Mouse (Mus musculus) left cerebral cortex, postnatal 10 days (tissue): Measurements from ENCODE around the gene Nedd8. TPM values are rescaled to one million over a fixed set of nuclear protein-coding genes. Genes with fewer than 3 reads are reported as not detected.

Experiments
- DNase-seq, 2 experiments: peaks; one replicate each; pipeline ENCODE4 v3.0.0; 2021 to 2022; ENCODE audit warnings: low spot score in 2 of 2, mixed read lengths in 1 of 2; ENCODE audit errors: extremely low spot score in 1 of 2
- intact Hi-C: fragments of 180-260 bp; cut with DNase I; formaldehyde crosslinking; loops from one replicate; pipeline ENCODE4 v1.15.1; 2025
- total RNA-seq, 2 experiments: library from RNA; stranded (reverse); gene quantifications; 2 replicates each; pipeline ENCODE4 v1.2.3; 2021

Gene Nedd8
- total RNA-seq, 2 experiments from 2014 or later = 355 to 367 TPM

DNA sequence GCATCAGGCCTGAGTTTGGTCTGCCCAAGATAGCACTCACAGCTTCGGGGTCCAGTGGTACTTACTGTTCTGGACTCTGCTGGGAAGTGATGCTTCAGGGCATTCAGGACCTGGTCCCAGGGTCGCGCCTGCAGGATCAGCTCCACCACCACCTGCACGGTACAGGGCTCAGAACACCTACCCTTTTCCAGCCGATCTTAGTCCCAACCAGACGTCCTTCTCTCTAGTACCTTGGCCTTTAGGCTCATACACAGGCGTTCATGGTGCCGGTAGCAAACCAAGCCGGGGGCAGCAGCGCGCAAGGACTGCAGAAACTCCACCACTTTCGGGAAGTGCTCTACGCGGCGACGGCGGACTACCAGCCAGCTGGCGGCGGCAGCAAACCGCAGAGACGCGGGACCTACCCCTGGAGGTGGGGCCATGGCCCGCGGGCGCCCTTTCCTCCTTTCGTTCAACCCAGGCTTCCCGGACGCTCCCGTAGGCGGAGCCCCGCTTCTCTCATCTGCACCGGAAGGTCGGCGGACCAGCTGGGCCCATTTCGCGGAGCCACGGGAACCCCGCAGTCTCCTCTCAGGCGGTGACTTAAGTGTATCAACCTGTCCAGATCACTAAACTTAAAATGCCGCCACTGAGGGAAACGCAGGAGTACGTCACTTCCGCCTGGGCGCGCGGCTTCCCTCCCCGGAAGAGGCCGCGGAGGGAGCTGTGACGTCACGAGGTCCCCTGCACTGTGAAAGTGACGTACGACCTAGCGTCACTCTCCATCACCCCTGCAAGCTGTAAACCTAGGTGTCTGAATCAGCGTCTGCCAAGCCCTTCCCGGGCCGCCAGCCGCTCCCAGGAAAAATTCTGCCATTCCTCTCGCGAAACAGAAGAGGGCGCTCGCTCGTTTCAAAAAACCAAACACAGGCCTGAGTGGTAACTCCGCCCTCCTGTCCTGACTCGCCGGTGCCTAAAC lies 9.5 kb upstream of the Nedd8 start, which contains the start of gene Tinf2:
Gene Tinf2 (minus strand): TSS at position 661 of the 958 bp plus-strand sequence.
- DNase-seq = peak; percentile 96
- intact Hi-C loops = loop anchor here (10.0 kb wide), 1 partner anchor 233 kb away; no protein-coding TSS in a partner anchor

- DNase-seq = no peak
- intact Hi-C loops = no loop called here
Observed at GRCm38 (mm10) chr14:55677615-55678014, 5.7 kb upstream of the Nedd8 start.

- no peak for DNase-seq
- intact Hi-C loops = no loop called here
Observed at GRCm38 (mm10) chr14:55672741-55673060, 777 bp upstream of the Nedd8 start.

- intact Hi-C loops = no loop called here
- DNase-seq = no peak
Observed at GRCm38 (mm10) chr14:55671486-55671832, 465 bp downstream of the Nedd8 start.

GRCm38 (mm10) chr14:55660636-55661035 lies 11.3 kb downstream of the Nedd8 start:
- intact Hi-C loops = no loop called here
- DNase-seq = no peak

DNA sequence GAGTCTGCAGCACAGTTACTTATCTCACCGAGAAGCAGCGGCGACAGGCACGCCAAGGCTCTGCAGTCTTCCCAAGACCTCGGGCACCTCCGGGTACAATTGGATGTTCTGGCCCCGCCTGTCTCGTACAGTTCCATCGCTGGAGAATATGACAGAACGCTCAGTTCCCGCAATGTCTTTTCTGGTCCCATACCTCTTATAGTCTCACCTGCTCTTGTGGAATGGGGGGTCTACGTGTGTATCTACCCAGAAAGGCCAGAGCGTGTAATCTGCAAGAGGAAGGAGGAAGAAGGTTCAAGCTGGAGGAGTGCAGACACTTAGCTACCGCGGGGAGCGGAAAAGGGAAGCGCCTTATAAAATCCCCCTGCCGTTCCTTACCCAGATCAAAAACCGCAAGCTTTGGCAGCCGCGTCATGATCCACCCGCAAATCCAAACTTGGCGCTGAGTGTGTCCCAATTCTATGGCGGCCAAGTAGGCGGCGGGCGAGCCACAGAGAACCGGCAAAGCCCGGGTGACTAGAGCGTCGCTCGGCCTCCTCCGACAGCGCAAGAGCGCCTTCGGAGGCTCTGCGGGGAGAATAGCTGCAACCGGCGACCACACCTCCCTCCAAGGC lies 11.9 kb downstream of the Nedd8 start, which contains the start of gene Mdp1:
Gene Mdp1 (minus strand): TSS at position 549 of the 614 bp plus-strand sequence.
- intact Hi-C loops = no loop called here
- DNase-seq = peak; percentile 75 to 88

DNA sequence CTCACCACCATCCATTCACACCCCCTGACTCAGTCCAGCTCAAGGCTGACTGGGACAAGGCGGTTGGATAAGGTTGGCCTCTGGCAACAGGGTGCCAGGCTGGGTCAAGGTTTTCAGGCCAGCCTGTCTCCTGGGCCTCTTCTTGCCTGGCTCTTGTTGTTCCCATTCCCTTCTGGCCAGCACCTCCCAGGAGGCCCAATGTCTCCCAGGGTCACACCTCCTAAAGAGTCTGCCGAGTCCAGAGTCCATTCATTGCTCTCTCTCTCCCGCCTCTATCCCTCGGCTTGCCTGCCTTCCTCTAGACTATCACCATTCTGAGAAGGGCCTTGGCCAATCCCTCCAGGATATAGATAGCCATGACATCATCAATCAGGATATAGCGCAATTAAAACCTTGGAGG lies 13.9 kb downstream of the Nedd8 start:
- intact Hi-C loops = no loop called here
- DNase-seq = no peak

GRCm38 (mm10) chr14:55656935-55657334 lies 15.0 kb downstream of the Nedd8 start:
- intact Hi-C loops = no loop called here
- DNase-seq = no peak

- intact Hi-C loops = no loop called here
- no peak for DNase-seq
Observed at GRCm38 (mm10) chr14:55651528-55651927, 20.4 kb downstream of the Nedd8 start.

GRCm38 (mm10) chr14:55649884-55650283 lies 22.0 kb downstream of the Nedd8 start, which contains the start of gene Tssk4:
Gene Tssk4 (plus strand): TSS chr14:55650184.
- intact Hi-C loops = no loop called here
- no peak for DNase-seq

- no peak for DNase-seq
- intact Hi-C loops = no loop called here
Observed at GRCm38 (mm10) chr14:55644261-55644888, 27.5 kb downstream of the Nedd8 start.

DNA sequence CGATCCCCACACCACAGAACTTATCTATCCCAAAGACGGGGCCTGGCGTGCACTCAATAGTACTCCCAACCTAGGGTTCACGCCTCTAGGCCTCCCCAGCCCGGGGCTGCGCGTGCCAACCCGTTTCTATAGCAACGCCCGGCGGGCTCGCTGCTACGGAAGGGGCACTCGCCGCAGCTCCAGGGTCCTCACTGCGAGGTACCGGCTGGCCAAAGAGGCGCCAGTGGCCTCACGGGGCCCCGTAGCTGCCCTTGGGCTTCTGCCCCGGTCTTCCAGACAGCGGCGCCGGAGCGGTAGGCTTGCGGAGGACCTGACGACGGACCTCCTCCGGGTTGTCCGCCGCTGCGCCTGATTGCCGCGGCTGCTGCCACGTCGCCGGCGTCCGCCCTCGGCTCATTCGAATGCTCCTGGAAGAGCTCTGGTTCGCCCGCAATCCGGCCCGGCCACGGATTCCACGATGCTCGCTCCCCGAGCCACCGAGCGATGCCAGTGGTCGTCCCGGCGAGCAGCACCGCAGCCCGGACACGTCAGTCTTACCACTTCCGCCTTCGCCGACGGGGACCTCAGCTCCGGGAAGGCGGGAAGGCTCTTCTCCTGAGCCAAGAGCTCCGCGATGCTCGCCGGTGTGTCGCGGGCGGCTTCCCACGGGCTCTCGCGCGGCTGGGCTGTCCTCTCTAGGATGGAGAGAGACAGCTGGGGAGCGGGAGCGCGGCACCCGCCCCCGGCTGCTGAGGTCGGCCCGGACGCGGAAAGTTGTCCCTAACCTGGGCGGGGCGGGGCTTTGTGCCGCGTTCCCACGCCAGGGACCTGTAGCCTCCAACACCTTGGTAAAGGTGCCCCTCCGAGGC lies 28.6 kb downstream of the Nedd8 start, which contains the start of gene Tm9sf1:
Gene Tm9sf1 (minus strand): TSS at position 747 of the 848 bp plus-strand sequence.
- intact Hi-C loops = no loop called here
- DNase-seq = peak; percentile 66 to 85

DNA sequence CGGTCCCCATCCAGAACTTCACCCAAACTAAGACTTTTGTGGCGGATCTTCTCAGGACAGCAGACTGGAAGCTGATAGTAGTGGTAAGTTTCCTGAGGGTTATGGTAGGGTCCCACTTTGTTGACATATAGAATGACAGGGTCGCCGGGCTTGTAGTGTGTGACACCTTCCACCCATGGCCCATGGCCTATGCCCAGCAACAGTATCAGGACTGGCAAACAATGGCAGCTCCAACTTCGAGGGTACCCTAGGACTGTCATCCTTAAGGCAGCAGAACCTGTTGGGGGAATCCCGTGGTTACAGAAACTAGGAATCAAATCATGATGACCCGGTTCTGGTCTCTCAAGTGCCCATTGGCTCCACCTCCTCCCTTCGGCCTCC lies 29.3 kb downstream of the Nedd8 start:
- DNase-seq = no peak
- intact Hi-C loops = no loop called here

DNA sequence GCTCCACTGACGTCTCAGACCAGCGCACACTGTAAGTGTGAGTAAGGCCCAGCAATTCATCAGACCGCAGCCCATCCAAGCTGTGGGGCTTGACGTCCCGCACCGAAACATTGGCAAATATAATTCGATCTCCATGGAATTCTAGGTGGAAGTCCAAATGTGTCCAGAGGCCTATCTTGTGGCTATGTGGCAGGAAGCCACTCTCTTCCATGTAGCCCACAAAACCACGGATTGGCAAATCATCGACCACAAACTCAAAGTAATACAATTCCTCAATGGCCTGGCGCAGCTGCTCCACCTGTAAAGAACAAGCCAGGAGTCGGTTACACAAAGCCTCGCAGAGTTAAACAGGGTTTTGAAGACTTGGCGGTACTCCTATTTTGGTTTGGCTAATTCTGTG lies 30.6 kb downstream of the Nedd8 start:
- DNase-seq = no peak
- intact Hi-C loops = no loop called here

DNA sequence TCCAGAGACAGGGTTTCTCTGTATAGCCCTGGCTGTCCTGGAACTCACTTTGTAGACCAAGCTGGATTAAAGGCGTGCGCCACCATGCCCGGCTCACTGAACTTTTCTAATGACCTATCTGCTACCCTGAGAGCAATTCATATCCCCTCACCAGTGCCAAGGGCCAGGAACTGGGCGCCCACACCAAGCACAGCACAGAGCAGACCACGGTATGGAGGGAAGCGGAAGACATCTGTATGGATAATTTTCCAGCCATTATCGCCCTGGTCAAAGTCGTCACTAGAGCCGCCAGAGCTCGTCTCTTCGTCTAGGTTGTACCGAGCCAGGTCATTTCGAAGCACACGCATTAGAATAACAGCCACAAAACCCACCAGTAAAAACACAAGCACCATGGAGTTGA lies 31.1 kb downstream of the Nedd8 start:
- DNase-seq = no peak
- intact Hi-C loops = no loop called here

DNA sequence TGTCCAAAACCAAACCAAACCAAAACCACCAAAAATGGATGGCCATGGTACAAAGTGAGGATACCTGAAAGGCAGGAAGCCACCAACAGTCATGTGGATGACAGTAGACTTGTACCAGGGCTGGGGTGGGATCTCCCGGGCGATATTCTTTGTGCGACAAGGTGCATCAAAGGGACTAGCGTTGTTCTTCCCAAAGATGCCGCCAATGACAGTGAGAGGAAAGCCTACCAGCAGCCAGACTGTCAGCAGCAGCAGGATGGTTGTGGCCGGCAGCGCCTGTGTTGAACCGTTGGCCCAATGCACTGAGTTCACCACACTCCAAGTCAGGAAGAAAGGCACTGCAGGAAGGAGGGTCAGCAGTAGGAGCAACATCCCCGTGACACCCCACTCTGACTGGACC lies 34.1 kb downstream of the Nedd8 start, which contains the start of gene Gm49378:
Gene Gm49378 (minus strand): TSS at position 101 of the 400 bp plus-strand sequence.
- no peak for DNase-seq
- intact Hi-C loops = no loop called here

- DNase-seq = peak; percentile 89 to 94
- intact Hi-C loops = no loop called here
Observed at GRCm38 (mm10) chr14:55635523-55636007, 36.4 kb downstream of the Nedd8 start, which contains the start of gene Ipo4. Gene Ipo4 (minus strand): TSS chr14:55635957.

DNA sequence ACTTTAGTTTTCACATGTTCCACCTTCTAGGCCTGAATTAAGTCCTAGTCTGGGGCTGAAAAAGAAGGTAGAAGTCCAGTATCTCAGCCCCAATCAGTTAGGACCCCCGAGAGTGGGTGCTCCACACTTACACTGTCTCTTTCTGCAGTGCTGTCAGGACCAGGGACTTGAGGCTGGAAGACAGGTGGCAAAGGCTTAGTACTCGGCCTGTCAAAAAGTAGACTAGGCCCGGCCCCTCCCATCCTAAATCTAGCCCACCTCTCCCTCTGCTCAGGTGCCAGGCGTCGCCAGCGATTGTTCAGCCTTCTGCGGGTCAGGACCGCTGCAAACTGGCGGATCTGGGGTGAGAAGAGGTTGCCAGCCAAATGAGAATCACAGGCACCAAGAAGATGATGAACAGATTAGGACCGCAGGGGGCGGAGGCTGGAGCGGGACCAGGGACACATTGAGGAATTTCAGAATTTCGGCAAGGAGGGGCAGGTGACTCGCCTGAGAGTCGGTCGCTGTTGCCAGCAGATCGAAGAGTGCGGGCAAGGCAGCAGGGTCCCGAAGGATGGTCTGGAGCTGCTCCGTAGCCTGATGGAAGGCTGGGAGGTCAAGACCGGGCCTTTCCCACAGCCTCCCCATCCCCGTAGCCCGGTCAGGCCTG lies 36.9 kb downstream of the Nedd8 start:
- peak; percentile 20 to 51 for DNase-seq
- intact Hi-C loops = no loop called here
